Mouse (Mus musculus): Measurements from ENCODE around the gene Zbtb20.

The Zbtb20 gene

DNA sequence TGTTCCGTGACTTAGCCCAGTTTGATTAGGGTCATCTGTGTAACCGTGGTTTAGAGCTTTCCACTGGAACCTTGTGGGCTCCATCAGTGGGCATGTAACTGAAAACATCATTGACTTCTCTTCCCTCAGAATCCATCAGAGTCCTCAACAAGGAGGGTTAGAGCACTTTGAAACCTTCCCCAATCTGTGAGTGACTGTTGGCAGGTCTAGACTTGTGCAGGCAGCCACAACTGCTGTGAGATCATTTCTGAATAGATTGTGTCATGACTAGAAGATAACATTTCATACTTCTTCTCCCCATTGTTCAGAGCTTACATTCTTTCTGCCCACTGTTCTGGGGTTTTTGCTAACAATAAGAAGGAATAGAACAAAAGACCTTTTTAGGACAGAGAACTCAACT is 385.2 kb downstream of the Zbtb20 start:
- in situ Hi-C loops (cut with MboI; ENCODE audit: unreplicated experiment in 2 of 2), result no loop called here

DNA sequence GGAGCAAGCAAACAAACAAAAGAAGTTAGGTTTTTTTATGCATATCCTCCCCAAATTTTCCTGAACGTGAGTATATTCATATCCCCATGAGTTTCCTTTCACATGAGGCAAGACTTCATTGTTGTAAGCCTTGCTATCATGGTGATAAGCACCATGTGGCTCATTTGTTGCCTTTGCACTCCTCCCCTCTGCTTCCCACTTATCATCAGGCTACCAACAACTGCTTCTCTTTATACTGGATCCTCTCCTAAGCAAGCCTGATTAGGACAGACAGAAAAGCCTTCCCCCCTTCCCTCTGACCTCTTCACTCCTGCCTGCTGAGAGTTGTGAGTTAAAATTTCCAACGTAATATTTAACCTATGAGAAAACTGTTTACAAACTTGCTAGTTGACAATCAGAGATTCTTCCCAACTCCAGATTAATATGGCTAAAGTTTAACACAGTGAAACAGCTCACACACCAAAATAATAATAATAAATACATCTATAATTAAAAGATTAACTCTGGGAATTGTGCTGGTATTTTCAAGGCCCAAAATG is 398.4 kb downstream of the Zbtb20 start:
- in situ Hi-C loops (cut with MboI; ENCODE audit: unreplicated experiment in 2 of 2), result no loop called here

DNA sequence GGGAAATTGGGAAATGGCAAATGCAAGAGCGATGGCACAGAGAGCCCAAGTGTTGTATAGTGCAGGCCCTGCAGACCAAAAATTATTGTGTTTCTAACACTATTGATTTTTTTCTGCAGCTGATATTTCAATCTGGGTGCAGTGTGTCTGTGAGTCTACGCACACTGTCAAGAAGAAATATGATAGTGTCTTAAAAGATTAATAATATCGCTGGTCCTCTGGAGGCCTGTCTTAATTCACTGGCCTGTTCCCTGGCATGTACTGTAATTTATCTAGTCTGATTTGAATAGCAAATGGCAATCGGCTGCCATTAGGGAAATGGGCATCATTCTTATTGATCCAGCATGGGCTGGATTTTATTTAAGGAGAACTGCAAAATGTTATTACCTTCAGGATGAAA is 401.1 kb downstream of the Zbtb20 start:
- in situ Hi-C loops (cut with MboI; ENCODE audit: unreplicated experiment in 2 of 2), result no loop called here

DNA sequence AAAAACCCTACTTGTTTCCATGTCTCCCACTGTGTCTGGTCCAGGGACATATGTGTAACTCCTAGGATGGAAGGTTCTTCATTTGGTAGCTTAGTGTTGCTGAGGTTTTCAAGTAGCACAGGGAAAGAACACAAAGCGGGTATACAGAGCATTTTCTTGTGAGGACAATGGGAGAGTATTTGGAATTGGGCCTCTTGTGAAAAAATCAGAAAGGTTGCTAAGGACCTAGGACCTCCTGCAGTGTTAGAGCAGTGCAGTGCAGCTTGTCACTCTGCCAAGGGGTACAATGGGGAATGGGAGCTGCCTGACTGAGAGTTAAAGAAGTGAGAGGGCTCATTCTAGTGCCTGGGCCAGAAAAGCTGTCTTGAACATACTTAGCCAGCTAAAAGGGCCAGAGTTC is 410.6 kb downstream of the Zbtb20 start:
- in situ Hi-C loops (cut with MboI; ENCODE audit: unreplicated experiment in 2 of 2), result no loop called here

DNA sequence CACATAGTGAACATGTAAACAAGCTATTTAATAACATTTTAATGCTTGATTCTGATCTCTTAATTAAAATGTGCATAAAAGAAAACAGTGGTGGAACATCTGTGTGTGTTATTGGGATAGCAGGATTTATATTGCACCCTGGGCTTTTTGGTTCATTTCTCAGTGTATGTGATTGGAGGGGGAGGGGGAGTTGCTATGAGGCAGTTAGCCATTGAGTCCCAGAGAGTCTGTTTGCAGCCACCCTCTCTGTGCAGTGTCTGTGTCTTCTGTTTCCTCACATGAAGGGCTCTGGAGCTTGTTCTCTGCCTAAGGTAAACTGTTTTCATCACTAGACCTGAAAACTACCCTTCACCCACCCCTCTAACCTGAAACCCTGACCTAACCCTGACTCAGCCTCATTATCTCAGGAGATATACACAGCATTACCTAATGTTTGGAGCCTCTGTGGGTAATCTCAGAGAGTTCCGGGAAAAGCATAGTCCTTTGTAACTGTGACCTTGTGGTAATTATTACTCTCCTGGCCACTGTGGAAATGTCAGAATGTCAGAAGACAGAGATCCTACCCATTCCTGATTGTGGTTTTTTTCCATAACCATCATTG is 411.2 kb downstream of the Zbtb20 start:
- in situ Hi-C loops (cut with MboI; ENCODE audit: unreplicated experiment in 2 of 2), result no loop called here

DNA sequence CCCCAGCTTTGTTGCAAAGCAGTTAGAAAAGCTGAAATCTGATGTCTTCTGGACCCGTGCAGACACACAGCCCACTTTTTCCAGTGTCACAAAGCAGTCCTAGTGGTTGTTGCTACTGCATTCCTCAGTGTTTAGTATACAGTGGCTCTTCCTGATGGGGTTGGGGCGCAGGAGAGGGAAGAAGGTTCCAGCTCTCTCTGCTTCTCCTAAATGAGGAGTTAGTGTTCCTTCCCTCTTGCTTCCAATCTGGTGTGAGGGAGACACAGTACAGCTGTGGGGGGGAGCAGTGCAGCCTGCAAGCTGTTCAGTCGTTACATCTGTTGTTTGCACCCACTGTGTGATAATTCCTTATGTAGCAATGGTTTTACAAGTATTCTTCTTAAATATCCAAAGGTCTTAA is 415.7 kb downstream of the Zbtb20 start:
- in situ Hi-C loops (cut with MboI; ENCODE audit: unreplicated experiment in 2 of 2), result no loop called here

DNA sequence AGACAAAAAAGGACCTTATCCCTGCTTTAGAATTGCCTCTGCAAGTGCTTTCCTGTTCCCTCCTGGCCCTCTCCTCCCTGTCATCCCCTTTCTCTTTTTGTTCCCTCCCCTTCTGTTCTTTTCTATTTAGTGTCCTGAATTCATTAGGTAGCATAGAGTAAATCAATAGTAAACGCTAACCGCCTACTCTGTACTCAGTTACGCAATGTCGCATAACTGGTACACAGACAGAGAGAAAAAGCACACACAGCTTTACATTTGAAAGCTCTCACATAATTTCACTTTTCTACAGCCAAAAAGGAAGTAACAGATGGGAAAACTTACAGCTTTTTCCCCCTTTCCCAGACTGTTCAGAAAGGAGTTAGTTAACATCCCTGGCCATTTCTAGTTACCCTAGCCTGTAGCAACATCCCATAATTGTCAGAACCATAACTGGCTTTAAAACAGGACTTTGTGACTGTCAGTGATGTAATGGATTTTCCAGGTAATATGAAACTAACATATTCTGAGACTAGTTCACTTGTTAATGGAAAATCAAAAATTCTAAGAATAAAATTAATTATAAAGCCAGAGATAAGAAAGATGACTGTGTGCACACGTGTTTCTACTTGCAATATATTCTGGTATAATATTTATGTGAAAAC is 422.4 kb downstream of the Zbtb20 start:
- in situ Hi-C loops (cut with MboI; ENCODE audit: unreplicated experiment in 2 of 2), result no loop called here

DNA sequence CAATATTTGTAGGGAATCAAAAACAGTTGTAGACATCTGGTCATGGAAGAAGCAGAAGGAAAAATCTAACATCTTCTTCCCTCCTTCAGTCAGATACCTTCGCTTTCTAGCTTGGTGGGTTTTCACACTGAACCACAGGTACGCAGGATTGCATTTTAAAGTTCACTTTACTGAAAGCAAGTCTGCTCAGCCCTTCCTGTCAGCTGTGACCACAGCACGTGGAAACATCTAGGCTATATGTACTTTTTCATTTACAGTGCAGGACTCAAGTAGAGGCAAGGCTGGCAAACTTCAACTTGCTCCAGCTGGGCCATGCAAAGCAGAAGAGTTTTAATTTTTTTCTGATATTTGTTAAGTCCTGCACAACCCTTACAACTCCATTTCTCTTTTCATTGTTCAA is 424.7 kb downstream of the Zbtb20 start:
- in situ Hi-C loops (cut with MboI; ENCODE audit: unreplicated experiment in 2 of 2), result no loop called here

DNA sequence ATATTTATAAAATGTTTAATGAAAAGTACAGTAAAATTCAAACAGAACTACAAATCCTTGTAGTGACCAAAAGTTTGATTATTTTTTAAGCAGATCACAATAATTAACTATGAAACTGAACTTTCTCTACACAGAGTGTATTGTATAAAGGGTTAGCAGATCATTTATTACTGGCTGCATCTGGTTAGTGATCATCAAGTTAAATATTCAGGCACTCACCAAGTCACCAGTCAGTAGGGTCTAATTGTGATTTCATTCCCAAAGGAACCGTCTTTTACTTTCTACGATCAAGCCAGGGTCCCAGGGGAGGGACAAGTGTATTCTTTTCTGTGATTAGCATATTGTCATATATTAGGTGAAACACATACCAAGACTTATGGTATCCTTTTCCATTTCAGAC is 426.5 kb downstream of the Zbtb20 start:
- in situ Hi-C loops (cut with MboI; ENCODE audit: unreplicated experiment in 2 of 2), result no loop called here

DNA sequence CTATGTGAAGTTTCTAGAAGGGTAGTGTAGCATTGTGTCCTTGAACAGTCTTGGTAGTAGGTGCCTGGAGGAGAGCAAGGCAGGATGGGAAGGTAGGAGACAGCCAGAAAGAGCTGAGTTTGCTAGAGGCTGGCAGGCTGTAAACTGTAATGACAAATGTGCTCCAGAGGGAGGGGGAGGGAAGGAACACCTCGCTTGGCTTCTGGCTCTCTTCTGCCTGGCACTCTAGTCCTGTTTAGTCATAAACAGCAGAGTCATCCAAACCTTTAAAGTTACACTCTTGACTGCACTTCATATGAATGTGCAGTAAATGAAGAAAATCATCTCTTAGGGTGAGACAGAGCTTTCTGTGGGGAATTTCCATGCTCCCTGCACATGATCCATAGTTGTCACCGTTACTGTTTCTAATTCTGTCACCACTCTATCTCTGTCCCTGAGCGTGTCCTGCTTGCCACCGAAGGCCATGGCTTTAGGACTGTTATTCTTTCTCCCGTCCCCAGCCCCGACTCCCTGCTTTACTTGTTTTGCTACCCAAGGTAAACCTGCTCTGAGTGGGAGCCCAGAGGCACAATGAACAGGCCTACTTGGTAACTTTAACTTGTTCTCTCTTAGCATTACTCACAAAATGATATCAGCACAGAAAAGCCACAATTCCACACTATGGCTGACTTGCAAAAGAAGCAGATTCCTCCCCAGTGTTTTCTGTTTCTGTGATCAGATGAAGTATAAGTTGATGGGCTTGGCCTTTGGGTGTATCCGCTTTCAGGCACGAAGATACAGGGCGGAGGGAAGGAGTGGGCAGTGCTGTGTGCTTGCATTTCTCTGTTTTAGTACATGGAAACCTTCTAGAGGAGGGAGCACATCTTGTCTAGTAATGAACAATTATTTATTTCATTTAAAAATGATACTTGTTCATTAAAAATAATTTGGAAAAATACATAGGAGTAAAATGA is 427.8 kb downstream of the Zbtb20 start:
- in situ Hi-C loops (cut with MboI; ENCODE audit: unreplicated experiment in 2 of 2), result no loop called here

DNA sequence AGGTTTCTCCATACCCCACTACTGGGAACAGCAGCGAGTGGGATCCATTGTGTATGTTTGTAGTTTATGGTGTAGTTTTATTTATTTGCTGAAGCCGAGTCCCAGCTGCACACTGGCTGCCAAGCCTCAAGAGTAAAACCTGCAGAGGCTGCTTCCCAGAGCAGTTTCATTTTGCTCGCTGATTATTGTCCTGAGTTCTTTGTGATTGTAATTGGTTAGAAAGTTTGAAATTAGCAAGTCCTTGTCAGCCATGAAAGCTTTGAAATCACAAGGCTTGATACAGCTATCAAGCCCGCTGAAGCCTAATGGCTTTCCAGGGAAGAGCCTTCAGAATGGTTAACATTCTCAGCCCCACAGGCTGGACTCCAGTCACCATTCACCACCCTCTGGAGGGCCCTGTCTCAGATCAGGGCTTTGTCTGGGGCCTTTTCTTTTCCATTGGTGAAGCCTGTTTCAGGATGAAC is 434.3 kb downstream of the Zbtb20 start:
- in situ Hi-C loops (cut with MboI; ENCODE audit: unreplicated experiment in 2 of 2), result no loop called here

DNA sequence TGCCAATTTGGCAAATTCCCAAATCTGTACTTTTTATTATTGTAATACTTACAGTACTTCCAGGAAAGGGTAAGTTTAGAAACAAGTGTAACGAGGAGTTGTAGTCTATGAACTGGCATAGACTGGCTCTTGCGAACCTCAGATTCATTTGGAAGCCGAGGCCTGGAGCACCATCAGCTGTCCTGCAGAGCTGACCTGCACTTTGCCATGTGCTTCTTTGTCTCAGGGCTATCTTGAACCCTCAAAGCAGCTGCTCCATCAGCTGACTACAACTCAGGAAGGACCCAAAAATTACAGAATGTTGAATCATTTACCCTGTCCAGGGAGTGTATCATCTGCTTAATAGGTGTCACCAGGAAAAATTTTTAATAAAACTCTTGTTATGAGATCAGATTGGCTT is 448.3 kb downstream of the Zbtb20 start:
- in situ Hi-C loops (cut with MboI; ENCODE audit: unreplicated experiment in 2 of 2), result no loop called here

DNA sequence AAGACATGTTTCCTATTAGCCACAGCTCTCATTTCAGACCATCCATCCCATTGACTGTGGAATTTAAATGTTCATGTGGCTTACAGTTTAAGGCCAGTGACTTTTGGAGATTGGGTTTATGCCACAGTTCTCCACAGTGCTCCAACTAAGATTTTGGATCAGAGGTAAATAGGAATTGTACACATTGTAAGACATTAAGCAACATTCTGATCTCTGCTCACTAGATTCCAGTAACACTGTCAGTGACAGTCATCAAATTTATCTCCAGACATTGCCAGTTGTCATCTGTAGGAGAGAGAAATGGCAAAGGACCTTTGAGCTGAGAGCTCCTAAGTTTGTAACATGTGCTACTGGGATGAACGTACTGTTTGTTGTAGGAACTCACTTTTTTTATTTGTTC is 452.5 kb downstream of the Zbtb20 start:
- in situ Hi-C loops (cut with MboI; ENCODE audit: unreplicated experiment in 2 of 2), result no loop called here

DNA sequence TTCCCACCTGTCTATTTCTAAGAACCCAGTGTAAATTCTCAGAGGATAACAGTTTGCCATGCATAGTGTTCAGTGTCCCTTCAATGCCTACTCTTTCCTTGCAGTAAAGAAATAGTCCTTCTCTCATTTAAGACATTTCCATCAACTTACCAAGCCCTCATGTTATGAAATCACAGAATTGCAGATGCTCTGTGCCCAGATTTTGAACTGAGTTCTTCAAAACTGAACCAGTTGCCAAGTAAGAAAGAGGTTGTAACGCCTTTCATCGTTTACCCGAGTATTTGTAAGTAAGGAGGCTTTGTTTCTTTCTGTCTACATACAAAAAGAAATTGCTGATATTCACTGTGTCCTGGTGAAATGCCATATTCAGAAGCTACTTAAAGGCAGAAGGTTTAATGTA is 454.5 kb downstream of the Zbtb20 start:
- in situ Hi-C loops (cut with MboI; ENCODE audit: unreplicated experiment in 2 of 2), result no loop called here

DNA sequence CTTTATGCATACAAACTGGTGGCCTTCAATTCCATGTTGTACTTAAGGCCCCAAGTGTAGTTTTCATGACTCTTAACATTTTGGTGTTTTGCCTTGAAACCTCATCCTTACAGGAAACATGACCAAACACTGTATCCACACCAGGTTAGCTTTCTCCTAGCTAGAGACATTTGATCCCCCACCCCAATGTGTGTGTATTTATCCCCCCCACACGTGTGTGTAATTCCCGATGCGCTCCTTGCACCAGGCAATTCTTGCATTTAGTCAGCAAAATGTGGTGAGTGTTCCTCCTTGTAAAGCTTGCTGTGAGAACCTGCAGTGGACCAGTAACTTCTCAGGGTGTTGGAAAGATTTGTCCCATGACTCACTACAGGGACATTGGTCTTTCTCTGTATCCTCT is 455.8 kb downstream of the Zbtb20 start:
- in situ Hi-C loops (cut with MboI; ENCODE audit: unreplicated experiment in 2 of 2), result no loop called here

DNA sequence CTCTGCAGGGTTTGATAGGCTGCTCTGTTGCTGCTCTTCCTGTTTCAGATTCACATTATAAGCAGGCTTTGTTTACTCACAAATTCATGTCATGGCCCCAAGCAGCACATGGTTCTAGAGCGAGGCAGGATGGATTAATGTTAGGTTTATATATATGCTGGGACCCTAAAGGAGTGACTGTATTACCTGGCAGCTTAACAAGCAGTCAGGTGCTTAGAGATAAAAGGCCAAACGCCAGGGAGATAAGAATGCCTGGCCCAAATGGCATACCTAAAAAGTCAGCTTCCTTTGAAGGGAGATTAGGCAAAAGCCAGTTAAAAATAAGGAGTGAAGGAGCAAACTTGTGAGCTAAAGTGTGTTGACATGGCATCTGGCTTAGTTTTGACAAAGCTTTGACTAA is 457.1 kb downstream of the Zbtb20 start:
- in situ Hi-C loops (cut with MboI; ENCODE audit: unreplicated experiment in 2 of 2), result no loop called here

DNA sequence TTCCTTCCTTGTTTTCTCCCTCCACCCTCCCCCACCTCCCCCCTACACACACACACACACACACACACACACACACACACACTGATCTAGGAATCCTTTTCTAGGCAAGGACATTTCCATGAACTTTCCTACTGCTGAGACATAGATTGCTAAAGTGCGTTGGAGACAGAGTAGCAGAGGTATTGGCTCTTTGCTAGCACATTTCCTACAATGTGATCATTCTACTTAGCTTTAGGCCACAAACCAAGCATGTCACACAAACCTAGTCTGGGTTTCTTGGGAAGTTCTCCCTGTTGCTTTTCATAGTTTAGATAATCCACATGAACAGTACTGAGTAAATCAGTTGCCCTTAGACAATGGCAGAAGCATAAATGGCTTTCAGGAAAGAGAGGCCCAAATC is 457.6 kb downstream of the Zbtb20 start:
- in situ Hi-C loops (cut with MboI; ENCODE audit: unreplicated experiment in 2 of 2), result no loop called here

DNA sequence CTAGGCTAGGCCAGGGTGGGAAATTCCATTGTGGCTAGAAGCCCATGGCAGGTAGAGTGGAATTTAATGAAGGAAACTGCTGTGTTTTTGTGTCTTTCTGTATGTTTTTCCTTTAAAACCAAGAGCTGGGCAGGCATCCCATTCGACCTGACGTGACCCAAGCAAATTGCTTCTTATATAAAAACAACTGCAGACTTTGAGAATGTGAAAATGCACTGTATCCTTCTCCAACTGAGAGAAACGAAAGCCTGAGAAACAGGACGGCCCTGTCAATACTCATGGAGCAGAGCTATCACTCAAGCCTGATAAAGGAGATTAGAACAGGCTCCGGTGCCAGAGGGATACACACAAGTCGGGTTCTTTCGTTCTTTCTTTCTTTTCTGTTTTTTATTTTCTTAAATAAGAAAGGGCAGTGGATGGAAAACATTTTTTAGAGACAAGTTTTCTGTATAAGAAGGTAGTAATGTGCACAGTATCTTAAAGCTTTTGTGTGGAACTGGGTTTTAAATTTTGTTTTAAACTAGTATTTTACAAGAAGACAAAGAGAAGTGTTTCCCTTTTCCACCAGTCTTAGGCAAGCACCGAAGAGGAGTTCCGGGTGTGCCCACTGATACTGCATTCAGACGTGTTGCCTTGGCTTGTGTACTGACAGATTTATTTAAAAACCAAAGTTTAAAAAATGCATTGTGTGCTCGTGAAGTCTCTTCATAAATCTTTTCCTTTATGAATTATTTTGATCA is 458.9 kb downstream of the Zbtb20 start:
- in situ Hi-C loops (cut with MboI; ENCODE audit: unreplicated experiment in 2 of 2), result no loop called here

DNA sequence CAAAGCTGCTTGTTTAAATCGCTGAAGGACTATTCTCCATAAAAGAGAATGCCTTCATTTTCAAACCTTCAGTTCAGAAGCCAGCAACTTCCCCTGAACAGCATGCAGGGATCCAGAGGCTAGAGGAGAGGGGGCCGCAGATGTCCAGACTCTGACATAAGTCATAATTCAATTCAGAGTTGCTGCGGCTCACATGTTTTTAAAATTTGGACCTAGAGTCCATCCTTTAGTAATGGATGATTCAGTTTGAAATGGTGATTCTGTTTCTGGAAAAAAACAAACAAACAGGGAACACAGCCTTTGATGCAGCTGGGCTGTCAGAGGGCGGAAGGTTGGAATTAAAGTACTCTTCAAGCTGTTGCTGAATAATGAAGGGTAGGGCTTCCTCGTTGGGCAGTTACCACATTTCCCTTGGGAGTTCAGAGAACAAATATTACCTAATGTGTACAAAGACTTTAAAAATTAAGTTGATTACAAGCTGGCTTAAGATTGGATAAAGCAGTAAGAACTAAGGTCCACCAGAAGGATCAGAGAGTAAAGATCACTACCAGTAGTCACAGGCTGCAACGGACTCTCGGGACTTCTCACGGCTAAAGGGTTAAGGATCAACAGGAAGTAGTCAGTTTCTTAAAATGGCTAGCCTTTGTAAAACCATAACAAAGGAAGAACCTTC is 459.6 kb downstream of the Zbtb20 start:
- in situ Hi-C loops (cut with MboI; ENCODE audit: unreplicated experiment in 2 of 2), result no loop called here

DNA sequence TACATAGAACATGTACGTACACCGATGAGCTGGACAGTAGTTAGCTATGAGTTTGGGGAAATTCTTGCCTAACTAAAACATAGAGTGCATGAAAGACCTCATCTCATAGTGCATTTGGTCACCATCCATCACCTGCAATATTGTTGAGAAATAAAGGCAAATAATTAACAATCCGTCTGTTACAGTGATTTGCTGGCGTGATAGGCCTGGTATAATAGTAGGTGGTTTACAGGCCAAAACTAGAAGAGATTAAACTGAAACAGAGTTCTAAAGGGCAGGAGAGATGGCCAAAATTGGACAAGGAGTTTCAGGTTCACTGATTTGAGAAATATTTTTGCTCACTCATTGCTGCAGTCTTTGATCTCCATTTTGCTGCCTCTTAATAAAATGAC is 460.1 kb downstream of the Zbtb20 start:
- in situ Hi-C loops (cut with MboI; ENCODE audit: unreplicated experiment in 2 of 2), result no loop called here
